Mouse (Mus musculus): ENCODE measurements around the gene Tspan5. TPM values are rescaled to one million over a fixed set of nuclear protein-coding genes. Genes with fewer than 3 reads are reported as not detected.

Tspan5 gene
- polyA plus RNA-seq, 1 experiment: 6.7 TPM

GRCm38 (mm10) chr3:138823857-138824256 is 81.9 kb downstream of the Tspan5 start:
- H3K27ac ChIP-seq (replicated peaks; ENCODE audit: low read depth, low read length): no peak overlapping the region
- H3K4me1 ChIP-seq (ENCODE audit: control insufficient read depth, insufficient read depth, insufficient read length, low read length): no peaks in the 10 kb centered on the region
- H3K4me3 ChIP-seq (ENCODE audit: insufficient read depth, low read depth, low read length): no peak overlapping the region

- H3K27ac ChIP-seq (replicated peaks; ENCODE audit: low read depth, low read length): no peak overlapping the region
- no peaks in the 10 kb centered on the region for H3K4me1 ChIP-seq (ENCODE audit: control insufficient read depth, insufficient read depth, insufficient read length, low read length)
- no peak overlapping the region for H3K4me3 ChIP-seq (ENCODE audit: insufficient read depth, low read depth, low read length)
Measured at GRCm38 (mm10) chr3:138825296-138825695, 83.3 kb downstream of the Tspan5 start.

GRCm38 (mm10) chr3:138826243-138826800 is 84.3 kb downstream of the Tspan5 start:
- H3K4me3 ChIP-seq (ENCODE audit: insufficient read depth, low read depth, low read length): no peak overlapping the region
- H3K27ac ChIP-seq (replicated peaks; ENCODE audit: low read depth, low read length): no peak overlapping the region
- no peaks in the 10 kb centered on the region for H3K4me1 ChIP-seq (ENCODE audit: control insufficient read depth, insufficient read depth, insufficient read length, low read length)

- H3K4me3 ChIP-seq (ENCODE audit: insufficient read depth, low read depth, low read length): no peak overlapping the region
Measured at GRCm38 (mm10) chr3:138832827-138833517, 91.0 kb downstream of the Tspan5 start.

GRCm38 (mm10) chr3:138834174-138834573 is 92.2 kb downstream of the Tspan5 start:
- H3K27ac ChIP-seq (replicated peaks; ENCODE audit: low read depth, low read length): no peak overlapping the region
- H3K4me3 ChIP-seq (ENCODE audit: insufficient read depth, low read depth, low read length): no peak overlapping the region
- H3K4me1 ChIP-seq (ENCODE audit: control insufficient read depth, insufficient read depth, insufficient read length, low read length): 0 out of 2 replicates have a peak, but pooled peaks cover 4% of the 10 kb centered on the region

More at GRCm38 (mm10) chr3:138832827-138833517, 91.0 kb downstream of the Tspan5 start:
- H3K4me1 ChIP-seq (ENCODE audit: control insufficient read depth, insufficient read depth, insufficient read length, low read length): 0 out of 2 replicates have a peak, but pooled peaks cover 4% of the 10 kb centered on the region
- no peak overlapping the region for H3K27ac ChIP-seq (replicated peaks; ENCODE audit: low read depth, low read length)

GRCm38 (mm10) chr3:138836937-138837336 is 94.9 kb downstream of the Tspan5 start:
- Histone ChIP-seq H3K4me1 (ENCODE audit: control insufficient read depth, insufficient read depth, insufficient read length, low read length) (0 out of 2 replicates have a peak, but pooled peaks cover 4% of the 10 kb centered on the region), H3K4me3 (ENCODE audit: insufficient read depth, low read depth, low read length) (no peak overlapping the region), H3K27ac (replicated peaks; ENCODE audit: low read depth, low read length) (no peak overlapping the region)

GRCm38 (mm10) chr3:138837651-138838050 is 95.7 kb downstream of the Tspan5 start:
- no peak overlapping the region for H3K4me3 ChIP-seq (ENCODE audit: insufficient read depth, low read depth, low read length)
- H3K4me1 ChIP-seq (ENCODE audit: control insufficient read depth, insufficient read depth, insufficient read length, low read length): 0 out of 2 replicates have a peak, but pooled peaks cover 4% of the 10 kb centered on the region
- no peak overlapping the region for H3K27ac ChIP-seq (replicated peaks; ENCODE audit: low read depth, low read length)

- H3K27ac ChIP-seq (replicated peaks; ENCODE audit: low read depth, low read length): no peak overlapping the region
- no peak overlapping the region for H3K4me3 ChIP-seq (ENCODE audit: insufficient read depth, low read depth, low read length)
Measured at GRCm38 (mm10) chr3:138839656-138840055, 97.7 kb downstream of the Tspan5 start.

GRCm38 (mm10) chr3:138841288-138841687 is 99.3 kb downstream of the Tspan5 start:
- no peaks in the 10 kb centered on the region for H3K4me1 ChIP-seq (ENCODE audit: control insufficient read depth, insufficient read depth, insufficient read length, low read length)
- H3K27ac ChIP-seq (replicated peaks; ENCODE audit: low read depth, low read length): no peak overlapping the region
- H3K4me3 ChIP-seq (ENCODE audit: insufficient read depth, low read depth, low read length): no peak overlapping the region

More at GRCm38 (mm10) chr3:138839656-138840055, 97.7 kb downstream of the Tspan5 start:
- H3K4me1 ChIP-seq (ENCODE audit: control insufficient read depth, insufficient read depth, insufficient read length, low read length): no peaks in the 10 kb centered on the region

- no peaks in the 10 kb centered on the region for H3K4me1 ChIP-seq (ENCODE audit: control insufficient read depth, insufficient read depth, insufficient read length, low read length)
- H3K27ac ChIP-seq (replicated peaks; ENCODE audit: low read depth, low read length): no peak overlapping the region
- no peak overlapping the region for H3K4me3 ChIP-seq (ENCODE audit: insufficient read depth, low read depth, low read length)
Measured at GRCm38 (mm10) chr3:138843180-138843579, 101.2 kb downstream of the Tspan5 start.

GRCm38 (mm10) chr3:138843641-138844040 is 101.6 kb downstream of the Tspan5 start:
- Histone ChIP-seq H3K4me1 (ENCODE audit: control insufficient read depth, insufficient read depth, insufficient read length, low read length) (no peaks in the 10 kb centered on the region), H3K27ac (replicated peaks; ENCODE audit: low read depth, low read length) (no peak overlapping the region), H3K4me3 (ENCODE audit: insufficient read depth, low read depth, low read length) (no peak overlapping the region)

- no peak overlapping the region for H3K4me3 ChIP-seq (ENCODE audit: insufficient read depth, low read depth, low read length)
- no peaks in the 10 kb centered on the region for H3K4me1 ChIP-seq (ENCODE audit: control insufficient read depth, insufficient read depth, insufficient read length, low read length)
- no peak overlapping the region for H3K27ac ChIP-seq (replicated peaks; ENCODE audit: low read depth, low read length)
Measured at GRCm38 (mm10) chr3:138845820-138846219, 103.8 kb downstream of the Tspan5 start.

- Histone ChIP-seq H3K27ac (replicated peaks; ENCODE audit: low read depth, low read length) (no peak overlapping the region), H3K4me3 (ENCODE audit: insufficient read depth, low read depth, low read length) (no peak overlapping the region), H3K4me1 (ENCODE audit: control insufficient read depth, insufficient read depth, insufficient read length, low read length) (no peaks in the 10 kb centered on the region)
Measured at GRCm38 (mm10) chr3:138847809-138848208, 105.8 kb downstream of the Tspan5 start.

GRCm38 (mm10) chr3:138849755-138850301 is 107.8 kb downstream of the Tspan5 start:
- Histone ChIP-seq H3K4me3 (ENCODE audit: insufficient read depth, low read depth, low read length) (no peak overlapping the region), H3K4me1 (ENCODE audit: control insufficient read depth, insufficient read depth, insufficient read length, low read length) (no peaks in the 10 kb centered on the region), H3K27ac (replicated peaks; ENCODE audit: low read depth, low read length) (no peak overlapping the region)

- H3K27ac ChIP-seq (replicated peaks; ENCODE audit: low read depth, low read length): no peak overlapping the region
- no peak overlapping the region for H3K4me3 ChIP-seq (ENCODE audit: insufficient read depth, low read depth, low read length)
- no peaks in the 10 kb centered on the region for H3K4me1 ChIP-seq (ENCODE audit: control insufficient read depth, insufficient read depth, insufficient read length, low read length)
Measured at GRCm38 (mm10) chr3:138851876-138852275, 109.9 kb downstream of the Tspan5 start.
